Mouse (Mus musculus): ENCODE measurements around the gene 4930578G10Rik. TPM values are rescaled to one million over a fixed set of nuclear protein-coding genes. Genes with fewer than 3 reads are reported as not detected.

Gene 4930578G10Rik
- polyA plus RNA-seq (2014; fragmentation: Illumina TruSeq; extraction: RNeasy Lipid Tissue Mini Kit (QIAGEN cat#74804); ENCODE audit: insufficient read depth, low read depth, low replicate concordance): not detected

DNA sequence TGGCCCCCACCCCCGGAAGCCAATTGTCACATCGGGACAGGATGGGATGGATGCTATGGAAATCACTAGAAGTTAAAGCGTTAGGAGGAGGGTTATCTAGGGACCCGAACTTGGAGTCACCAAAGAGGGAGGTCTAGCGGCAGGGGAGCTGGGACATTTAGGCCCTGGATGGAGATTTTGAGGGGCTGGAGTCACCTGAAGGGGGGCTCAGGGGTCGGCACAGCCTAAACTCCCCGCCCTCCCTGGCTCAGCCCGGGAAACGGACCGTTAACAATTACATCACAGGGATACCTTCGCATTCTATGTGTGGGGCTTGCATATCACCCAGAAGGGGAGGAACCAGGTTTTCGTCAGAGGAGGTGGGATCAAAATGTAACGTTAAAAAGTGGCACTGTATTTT, at the start of gene 4930578G10Rik:
Gene 4930578G10Rik, plus strand, starts transcription at position 301 of the 400 bp plus-strand sequence.

DNA sequence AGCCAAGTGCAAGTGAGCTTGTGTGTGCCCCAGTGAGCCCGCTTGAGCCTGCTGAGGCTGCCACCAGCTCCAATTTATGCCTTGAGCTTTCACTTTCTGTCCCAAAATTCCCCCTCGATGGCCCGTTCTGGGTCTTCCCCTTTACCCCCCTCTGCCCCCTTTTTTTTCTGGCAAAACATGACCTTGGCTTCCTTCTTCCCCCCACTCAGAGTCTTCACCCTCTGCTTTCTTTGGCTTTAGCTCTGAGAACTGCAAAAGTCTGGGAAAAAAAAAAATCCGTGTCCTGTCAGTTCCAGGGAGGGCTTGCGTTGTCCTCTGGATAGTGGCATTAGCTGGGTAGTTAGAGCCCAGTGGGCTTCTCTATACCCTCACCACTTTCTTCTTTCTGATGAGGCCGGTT, 21.1 kb downstream of the 4930578G10Rik start, which contains the start of gene Ccl19:
Gene Ccl19, minus strand, starts transcription at position 101 of the 400 bp plus-strand sequence.

DNA sequence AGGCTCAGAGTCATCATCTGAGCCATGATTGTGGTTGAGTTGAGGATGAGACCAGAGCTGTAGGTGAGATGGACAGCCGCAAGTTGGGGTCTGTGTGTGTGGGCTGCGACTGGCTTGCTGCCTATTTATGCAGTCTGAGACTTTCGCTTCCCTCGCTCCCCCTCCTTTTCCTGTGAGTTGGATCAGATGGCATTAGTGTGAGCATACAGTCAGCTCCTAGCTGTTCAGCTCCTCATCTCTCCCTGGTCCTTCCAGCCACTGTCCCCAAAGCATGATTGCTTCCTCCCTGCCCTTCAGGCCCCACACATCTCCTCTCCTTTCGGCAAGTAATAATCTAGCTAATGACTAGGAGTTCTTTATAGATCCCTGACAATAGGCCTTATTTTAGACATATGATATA, 38.5 kb downstream of the 4930578G10Rik start, which contains the start of gene Ccl21a:
Gene Ccl21a, minus strand, starts transcription at position 101 of the 400 bp plus-strand sequence.

DNA sequence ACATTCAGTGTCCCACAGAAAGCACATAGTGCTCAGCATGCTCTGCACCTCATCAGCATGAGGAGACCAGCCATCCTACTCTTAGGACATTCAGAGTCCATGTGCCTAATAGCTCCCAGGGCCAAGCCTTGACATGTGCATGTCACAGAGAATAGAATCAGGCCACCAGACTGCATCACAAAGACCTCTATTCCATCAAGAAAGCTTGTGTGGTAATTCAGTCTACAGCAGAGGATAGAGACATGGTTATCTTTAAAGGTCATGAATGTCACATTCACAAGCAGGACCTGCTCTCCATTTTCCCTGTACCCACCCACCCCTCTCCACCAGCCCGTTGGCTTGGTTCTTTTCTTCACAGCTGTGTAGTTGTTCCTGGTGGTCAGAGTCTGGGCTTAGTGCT, 118.4 kb downstream of the 4930578G10Rik start, which contains the start of gene Fam205a1:
Gene Fam205a1, minus strand, starts transcription at position 101 of the 400 bp plus-strand sequence.

DNA sequence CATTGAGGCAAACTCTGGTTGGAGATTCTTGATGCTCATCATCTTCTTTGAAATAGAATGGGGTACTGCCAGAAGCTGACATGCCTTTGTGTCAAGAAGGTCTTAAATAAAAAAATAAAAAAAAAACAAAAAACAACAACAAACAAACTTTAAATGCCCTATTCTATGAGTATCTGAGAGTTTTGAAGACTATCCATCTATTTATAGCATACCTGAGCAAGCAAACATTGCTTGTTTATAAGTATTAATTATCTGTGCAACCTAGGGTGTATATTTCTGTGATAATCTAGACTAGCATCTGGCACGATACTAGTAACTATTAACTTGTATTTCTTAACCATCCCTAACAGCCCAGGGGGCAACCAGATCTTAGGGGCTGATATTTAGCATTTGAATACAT, 121.3 kb downstream of the 4930578G10Rik start, which contains the start of gene Gm12394:
Gene Gm12394, minus strand, starts transcription at position 101 of the 400 bp plus-strand sequence.

DNA sequence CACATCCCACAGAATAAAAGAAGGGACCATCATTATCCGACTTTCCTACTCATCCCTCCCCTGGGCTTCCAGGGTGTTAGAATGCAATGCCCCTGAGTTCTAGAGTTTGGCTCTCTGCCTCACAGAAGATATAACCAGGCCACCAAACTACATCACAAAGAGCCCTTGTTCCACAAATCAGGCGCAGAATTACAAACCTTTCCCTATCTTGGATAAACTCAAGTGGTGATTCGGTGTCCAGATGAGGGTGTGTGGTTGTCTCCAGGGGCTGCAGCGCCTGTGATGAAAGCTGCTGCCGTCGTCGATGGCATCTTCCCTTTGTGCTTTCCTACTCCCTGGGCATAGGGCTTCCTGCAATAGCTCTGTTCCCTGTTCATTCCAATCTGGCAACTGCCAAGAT, 138.8 kb downstream of the 4930578G10Rik start, which contains the start of gene Fam205c:
Gene Fam205c, minus strand, starts transcription at position 101 of the 400 bp plus-strand sequence.

Other genes with a start within 250 kb of the 4930578G10Rik start
- gene Fam205a2, start 207.4 kb upstream of the 4930578G10Rik start, polyA plus RNA-seq (2014; fragmentation: Illumina TruSeq; extraction: RNeasy Lipid Tissue Mini Kit (QIAGEN cat#74804); ENCODE audit: insufficient read depth, low read depth, low replicate concordance): not detected
- 3.5 TPM for gene Gm10591, start 123.3 kb upstream of the 4930578G10Rik start, polyA plus RNA-seq (2014; fragmentation: Illumina TruSeq; extraction: RNeasy Lipid Tissue Mini Kit (QIAGEN cat#74804); ENCODE audit: insufficient read depth, low read depth, low replicate concordance)
- gene Gm2564, start 105.8 kb upstream of the 4930578G10Rik start, polyA plus RNA-seq (2014; fragmentation: Illumina TruSeq; extraction: RNeasy Lipid Tissue Mini Kit (QIAGEN cat#74804); ENCODE audit: insufficient read depth, low read depth, low replicate concordance): 11.3 TPM
- gene Ccl27b, start 80.3 kb upstream of the 4930578G10Rik start, polyA plus RNA-seq (2014; fragmentation: Illumina TruSeq; extraction: RNeasy Lipid Tissue Mini Kit (QIAGEN cat#74804); ENCODE audit: insufficient read depth, low read depth, low replicate concordance): not detected
- gene Il11ra2, start 73.7 kb upstream of the 4930578G10Rik start, polyA plus RNA-seq (2014; fragmentation: Illumina TruSeq; extraction: RNeasy Lipid Tissue Mini Kit (QIAGEN cat#74804); ENCODE audit: insufficient read depth, low read depth, low replicate concordance): not detected
- gene Ccl19, start 21.0 kb downstream of the 4930578G10Rik start, polyA plus RNA-seq (2014; fragmentation: Illumina TruSeq; extraction: RNeasy Lipid Tissue Mini Kit (QIAGEN cat#74804); ENCODE audit: insufficient read depth, low read depth, low replicate concordance): 7.6 TPM
- gene Ccl21a, start 38.4 kb downstream of the 4930578G10Rik start, polyA plus RNA-seq (2014; fragmentation: Illumina TruSeq; extraction: RNeasy Lipid Tissue Mini Kit (QIAGEN cat#74804); ENCODE audit: insufficient read depth, low read depth, low replicate concordance): 177 TPM
- gene Fam205a1, start 118.3 kb downstream of the 4930578G10Rik start, polyA plus RNA-seq (2014; fragmentation: Illumina TruSeq; extraction: RNeasy Lipid Tissue Mini Kit (QIAGEN cat#74804); ENCODE audit: insufficient read depth, low read depth, low replicate concordance): not detected
- gene Gm12394, start 121.2 kb downstream of the 4930578G10Rik start, polyA plus RNA-seq (2014; fragmentation: Illumina TruSeq; extraction: RNeasy Lipid Tissue Mini Kit (QIAGEN cat#74804); ENCODE audit: insufficient read depth, low read depth, low replicate concordance): not detected
- gene Fam205c, start 138.7 kb downstream of the 4930578G10Rik start, polyA plus RNA-seq (2014; fragmentation: Illumina TruSeq; extraction: RNeasy Lipid Tissue Mini Kit (QIAGEN cat#74804); ENCODE audit: insufficient read depth, low read depth, low replicate concordance): not detected
- gene Phf24, start 181.1 kb downstream of the 4930578G10Rik start, polyA plus RNA-seq (2014; fragmentation: Illumina TruSeq; extraction: RNeasy Lipid Tissue Mini Kit (QIAGEN cat#74804); ENCODE audit: insufficient read depth, low read depth, low replicate concordance): 2.3 TPM
- 16.1 TPM for gene Dnajb5, start 214.3 kb downstream of the 4930578G10Rik start, polyA plus RNA-seq (2014; fragmentation: Illumina TruSeq; extraction: RNeasy Lipid Tissue Mini Kit (QIAGEN cat#74804); ENCODE audit: insufficient read depth, low read depth, low replicate concordance)
- not detected for gene 1700022I11Rik, start 234.1 kb downstream of the 4930578G10Rik start, polyA plus RNA-seq (2014; fragmentation: Illumina TruSeq; extraction: RNeasy Lipid Tissue Mini Kit (QIAGEN cat#74804); ENCODE audit: insufficient read depth, low read depth, low replicate concordance)